Mouse (Mus musculus): ENCODE measurements around the gene Nomo1. TPM values are rescaled to one million over a fixed set of nuclear protein-coding genes. Genes with fewer than 3 reads are reported as not detected.

The Nomo1 gene
- polyA plus RNA-seq, 1 experiment from 2014 or later = 42.2 TPM

GRCm38 (mm10) chr7:46131266-46131665 is 97.8 kb downstream of the Nomo1 start:
- H3K4me2 ChIP-seq (replicated peaks) = no peak overlapping the region
- no peaks in the 10 kb centered on the region for H3K27me3 ChIP-seq
- H3K36me3 ChIP-seq = no peaks in the 10 kb centered on the region
- no peak overlapping the region for H3K9ac ChIP-seq (replicated peaks)
- H3K4me3 ChIP-seq = no peak overlapping the region
- H3K27ac ChIP-seq (replicated peaks) = peak overlapping the region; percentile 31; the same call in 1 of the 2 replicates
- 10% methylated on average over 3 of the region's 3 CpGs for WGBS
- no peaks in the 10 kb centered on the region for H3K9me3 ChIP-seq
- ATAC-seq (replicated peaks) = no peak
- H3K4me1 ChIP-seq = peaks cover 34% of the 10 kb centered on the region

DNA sequence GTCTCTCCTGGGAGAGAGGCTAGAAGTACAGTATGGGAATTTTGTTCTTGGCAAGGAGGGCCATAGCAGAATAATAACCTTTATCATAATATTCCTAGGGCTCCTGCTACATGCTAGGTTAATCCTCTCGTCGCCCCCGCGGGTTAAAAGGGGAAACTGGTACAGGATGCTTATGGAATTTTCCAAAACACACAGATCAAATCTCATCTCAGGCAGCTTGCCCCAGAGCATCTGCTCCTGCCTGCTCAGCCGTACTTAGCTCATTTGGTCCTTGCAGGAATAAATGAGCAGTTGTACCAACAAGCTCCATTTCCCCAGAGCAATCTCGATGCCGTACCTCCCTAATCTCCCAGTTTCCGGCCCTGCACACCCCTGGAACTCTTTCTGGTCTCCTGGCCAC is 98.3 kb downstream of the Nomo1 start:
- Histone ChIP-seq H3K27me3 (no peaks in the 10 kb centered on the region), H3K4me1 (peaks cover 34% of the 10 kb centered on the region), H3K4me2 (replicated peaks) (no peak overlapping the region), H3K4me3 (no peak overlapping the region), H3K9ac (replicated peaks) (no peak overlapping the region), H3K27ac (replicated peaks) (peak overlapping the region; percentile 31; the same call in 1 of the 2 replicates), H3K36me3 (no peaks in the 10 kb centered on the region), H3K9me3 (no peaks in the 10 kb centered on the region)
- ATAC-seq (replicated peaks) = no peak
- 67% methylated on average over 8 of the region's 8 CpGs for WGBS

- ATAC-seq (replicated peaks) = no peak
- no peaks in the 10 kb centered on the region for H3K36me3 ChIP-seq
Observed at GRCm38 (mm10) chr7:46132229-46132628, 98.7 kb downstream of the Nomo1 start.

More at GRCm38 (mm10) chr7:46132229-46132628, 98.7 kb downstream of the Nomo1 start:
- WGBS = 92% methylated on average over 12 of the region's 12 CpGs
- no peak overlapping the region for H3K4me2 ChIP-seq (replicated peaks)
- H3K27me3 ChIP-seq = no peaks in the 10 kb centered on the region
- H3K9me3 ChIP-seq = no peaks in the 10 kb centered on the region
- no peak overlapping the region for H3K4me3 ChIP-seq
- peaks cover 34% of the 10 kb centered on the region for H3K4me1 ChIP-seq
- no peak overlapping the region for H3K9ac ChIP-seq (replicated peaks)
- H3K27ac ChIP-seq (replicated peaks) = peak overlapping the region; percentile 31; the same call in 1 of the 2 replicates

Other genes starting within 250 kb of the Nomo1 start
- 21.7 and 22.9 TPM in 2 replicates for gene Lmtk3, start 250.0 kb upstream of the Nomo1 start, polyA plus RNA-seq (2015; fragmentation: Nextera tagmentation; extraction: Ambion mirVana)
- gene Sult2b1, start 249.0 kb upstream of the Nomo1 start, polyA plus RNA-seq (2015; fragmentation: Nextera tagmentation; extraction: Ambion mirVana) = 6.0 and 7.6 TPM in 2 replicates
- gene Cyth2, start 219.1 kb upstream of the Nomo1 start, polyA plus RNA-seq (2015; fragmentation: Nextera tagmentation; extraction: Ambion mirVana) = 376 and 383 TPM in 2 replicates
- 0.55 and 0.98 TPM in 2 replicates for gene Kcnj14, start 208.9 kb upstream of the Nomo1 start, polyA plus RNA-seq (2015; fragmentation: Nextera tagmentation; extraction: Ambion mirVana)
- 46.8 and 46.9 TPM in 2 replicates for gene Grwd1, start 202.8 kb upstream of the Nomo1 start, polyA plus RNA-seq (2015; fragmentation: Nextera tagmentation; extraction: Ambion mirVana)
- gene Kdelr1, start 160.9 kb upstream of the Nomo1 start, polyA plus RNA-seq (2015; fragmentation: Nextera tagmentation; extraction: Ambion mirVana) = 33.3 and 38.3 TPM in 2 replicates
- gene Grin2d, start 155.3 kb upstream of the Nomo1 start, polyA plus RNA-seq (2015; fragmentation: Nextera tagmentation; extraction: Ambion mirVana) = 0.84 and 0.92 TPM in 2 replicates
- 0.33 TPM in 1 of 2 replicates, not detected in the other for gene Syngr4, start 137.0 kb upstream of the Nomo1 start, polyA plus RNA-seq (2015; fragmentation: Nextera tagmentation; extraction: Ambion mirVana)
- 4.8 and 5.7 TPM in 2 replicates for gene Tmem143, start 136.8 kb upstream of the Nomo1 start, polyA plus RNA-seq (2015; fragmentation: Nextera tagmentation; extraction: Ambion mirVana)
- gene Emp3, start 112.3 kb upstream of the Nomo1 start, polyA plus RNA-seq (2015; fragmentation: Nextera tagmentation; extraction: Ambion mirVana) = 17.2 and 18.5 TPM in 2 replicates
- 2.5 and 4.9 TPM in 2 replicates for gene Ccdc114, start 109.6 kb upstream of the Nomo1 start, polyA plus RNA-seq (2015; fragmentation: Nextera tagmentation; extraction: Ambion mirVana)
- gene Abcc6, start 3.4 kb upstream of the Nomo1 start, polyA plus RNA-seq (2015; fragmentation: Nextera tagmentation; extraction: Ambion mirVana) = 0.27 TPM in 2 replicates
- 4.8 and 5.2 TPM in 2 replicates for gene Kcnj11, start 67.1 kb downstream of the Nomo1 start, polyA plus RNA-seq (2015; fragmentation: Nextera tagmentation; extraction: Ambion mirVana)
- gene Abcc8, start 146.3 kb downstream of the Nomo1 start, polyA plus RNA-seq (2015; fragmentation: Nextera tagmentation; extraction: Ambion mirVana) = 30.1 and 31.8 TPM in 2 replicates
- gene Ush1c, start 204.8 kb downstream of the Nomo1 start, polyA plus RNA-seq (2015; fragmentation: Nextera tagmentation; extraction: Ambion mirVana) = 2.2 TPM in 2 replicates
- gene Otog, start 207.3 kb downstream of the Nomo1 start, polyA plus RNA-seq (2015; fragmentation: Nextera tagmentation; extraction: Ambion mirVana) = 0.05 TPM in 1 of 2 replicates, not detected in the other

Measured in forebrain, embryonic 15.5 days (tissue).